Mouse (Mus musculus): ENCODE data around the gene Angptl2. TPM values are rescaled to one million over a fixed set of nuclear protein-coding genes. Genes with fewer than 3 reads are reported as not detected.

Gene Angptl2
- 12.2 and 14.1 TPM in 2 replicates for polyA plus RNA-seq (2014; fragmentation: Nextera tagmentation; extraction: Ambion mirVana)

DNA sequence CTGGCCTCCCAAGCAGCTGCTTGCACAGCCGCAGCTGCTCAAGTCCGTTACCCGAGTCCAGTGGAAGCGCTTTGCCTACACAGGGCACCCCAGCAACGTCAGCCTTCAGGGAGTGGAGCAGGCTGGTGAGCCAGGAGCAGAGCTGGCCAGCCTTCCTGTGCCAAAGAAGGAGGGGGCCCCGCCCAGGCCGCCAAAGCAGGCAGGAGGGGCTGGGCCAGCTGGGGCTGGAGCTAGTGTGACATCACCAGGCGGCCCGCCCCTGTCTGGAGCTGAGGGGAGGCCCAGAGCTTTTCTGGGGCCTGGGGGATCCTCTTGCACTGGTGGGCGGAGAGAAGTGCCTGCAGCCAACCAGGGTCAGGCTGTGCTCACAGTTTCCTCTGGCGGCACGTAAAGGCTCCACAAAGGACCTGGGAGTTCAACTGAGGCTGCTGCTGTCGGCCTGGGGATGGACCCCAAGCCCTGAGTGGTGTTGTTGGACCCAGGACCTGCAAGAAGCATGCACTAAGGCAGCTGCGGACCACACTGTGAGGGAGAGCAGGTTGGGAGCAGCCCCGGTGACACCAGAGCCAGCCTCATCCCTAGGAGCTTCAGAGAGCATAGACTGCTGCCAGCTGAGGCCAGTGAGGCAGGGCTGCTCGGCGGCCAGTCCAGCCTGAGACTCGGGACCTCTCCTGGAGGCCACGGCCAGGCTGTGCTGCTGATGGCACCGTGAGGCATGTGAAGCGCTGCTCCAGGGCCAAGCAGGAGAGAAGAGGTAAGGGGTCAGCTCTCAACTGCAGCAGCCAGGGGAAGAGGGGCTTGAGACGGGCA, at the start of gene Angptl2:
TSS of gene Angptl2 (plus strand) at position 370 of the 810 bp plus-strand sequence.
- Histone ChIP-seq H3K27me3 (ENCODE audit: control insufficient read depth, insufficient read depth, low read length) (no peaks in the 10 kb centered on the region), H3K4me1 (replicated peaks; ENCODE audit: control insufficient read depth, insufficient read depth, low read length) (peaks cover 28% of the 10 kb centered on the region), H3K4me2 (replicated peaks) (peak within 1 kb of the TSS; percentile 54), H3K9me3 (ENCODE audit: control insufficient read depth, low read length) (no peaks in the 10 kb centered on the region), H3K9ac (peak within 1 kb of the TSS; percentile 54), H3K4me3 (replicated peaks; ENCODE audit: low read length) (peak within 1 kb of the TSS; percentile 28), H3K36me3 (replicated peaks; ENCODE audit: control insufficient read depth, insufficient read depth) (no peaks in the 10 kb centered on the region), H3K27ac (peak within 1 kb of the TSS; percentile 77)
- peak; percentile 77 for DNase-seq (ENCODE audit: low spot score)
- WGBS = 2% methylated on average over 22 of the region's 22 CpGs
- peak; percentile 90 for ATAC-seq (ENCODE audit: low FRiP score)

DNA sequence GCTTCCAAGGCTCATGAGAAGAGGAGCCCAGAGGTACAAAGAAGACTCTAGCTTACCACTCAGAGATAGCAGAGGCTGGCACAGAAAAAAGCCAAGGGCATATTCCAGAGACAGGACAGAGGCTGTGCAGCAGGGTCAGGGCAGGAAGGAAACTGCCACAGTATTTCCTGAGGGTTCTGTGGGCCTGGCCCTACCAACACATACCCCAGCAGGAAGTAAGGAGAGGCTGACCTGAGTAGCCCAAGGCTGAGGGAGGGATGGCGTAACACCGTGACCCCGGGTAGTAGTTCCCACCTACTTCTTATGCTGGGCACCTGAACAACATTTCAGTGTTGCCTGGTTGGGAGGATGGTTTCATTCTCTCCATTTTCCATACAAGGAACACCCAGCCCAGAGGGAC, 48.8 kb upstream of the Angptl2 start:
- Histone ChIP-seq H3K27ac (no peak overlapping the region), H3K4me3 (replicated peaks; ENCODE audit: low read length) (no peak overlapping the region), H3K9me3 (ENCODE audit: control insufficient read depth, low read length) (no peaks in the 10 kb centered on the region), H3K4me1 (replicated peaks; ENCODE audit: control insufficient read depth, insufficient read depth, low read length) (no peaks in the 10 kb centered on the region; the same call in 1 of the 2 replicates), H3K9ac (no peak overlapping the region), H3K4me2 (replicated peaks) (no peak overlapping the region), H3K27me3 (ENCODE audit: control insufficient read depth, insufficient read depth, low read length) (no peaks in the 10 kb centered on the region), H3K36me3 (replicated peaks; ENCODE audit: control insufficient read depth, insufficient read depth) (peaks cover 59% of the 10 kb centered on the region)
- no peak for DNase-seq (ENCODE audit: low spot score)
- no peak for ATAC-seq (ENCODE audit: low FRiP score)
- WGBS = 87% methylated on average over 3 of the region's 3 CpGs

DNA sequence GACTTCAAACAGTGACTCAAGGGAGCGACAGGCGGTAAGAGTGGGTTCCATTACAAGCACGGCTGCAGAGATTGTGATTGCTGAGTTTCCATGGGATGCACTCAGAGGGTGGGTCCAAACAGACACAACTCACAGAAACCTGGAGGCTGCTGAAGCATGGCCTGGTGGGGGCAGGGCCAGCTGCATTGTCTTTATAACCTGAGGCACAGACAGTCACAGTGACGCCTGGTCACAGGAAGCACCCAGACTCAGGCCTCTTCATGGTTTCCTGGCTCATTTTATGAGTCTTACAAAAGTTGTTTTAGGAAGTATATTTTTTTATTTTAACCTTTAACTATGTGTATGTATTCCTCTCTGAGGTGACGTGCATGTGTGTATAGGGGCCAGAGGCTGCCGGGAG, 46.4 kb upstream of the Angptl2 start:
- Histone ChIP-seq H3K27ac (no peak overlapping the region), H3K4me2 (replicated peaks) (no peak overlapping the region), H3K36me3 (replicated peaks; ENCODE audit: control insufficient read depth, insufficient read depth) (peaks cover 65% of the 10 kb centered on the region), H3K4me1 (replicated peaks; ENCODE audit: control insufficient read depth, insufficient read depth, low read length) (no peaks in the 10 kb centered on the region; the same call in 1 of the 2 replicates), H3K9ac (no peak overlapping the region), H3K4me3 (replicated peaks; ENCODE audit: low read length) (no peak overlapping the region), H3K9me3 (ENCODE audit: control insufficient read depth, low read length) (no peaks in the 10 kb centered on the region), H3K27me3 (ENCODE audit: control insufficient read depth, insufficient read depth, low read length) (no peaks in the 10 kb centered on the region)
- DNase-seq (ENCODE audit: low spot score) (no peak), ATAC-seq (ENCODE audit: low FRiP score) (no peak)
- WGBS = 83% methylated on average over 6 of the region's 6 CpGs

DNA sequence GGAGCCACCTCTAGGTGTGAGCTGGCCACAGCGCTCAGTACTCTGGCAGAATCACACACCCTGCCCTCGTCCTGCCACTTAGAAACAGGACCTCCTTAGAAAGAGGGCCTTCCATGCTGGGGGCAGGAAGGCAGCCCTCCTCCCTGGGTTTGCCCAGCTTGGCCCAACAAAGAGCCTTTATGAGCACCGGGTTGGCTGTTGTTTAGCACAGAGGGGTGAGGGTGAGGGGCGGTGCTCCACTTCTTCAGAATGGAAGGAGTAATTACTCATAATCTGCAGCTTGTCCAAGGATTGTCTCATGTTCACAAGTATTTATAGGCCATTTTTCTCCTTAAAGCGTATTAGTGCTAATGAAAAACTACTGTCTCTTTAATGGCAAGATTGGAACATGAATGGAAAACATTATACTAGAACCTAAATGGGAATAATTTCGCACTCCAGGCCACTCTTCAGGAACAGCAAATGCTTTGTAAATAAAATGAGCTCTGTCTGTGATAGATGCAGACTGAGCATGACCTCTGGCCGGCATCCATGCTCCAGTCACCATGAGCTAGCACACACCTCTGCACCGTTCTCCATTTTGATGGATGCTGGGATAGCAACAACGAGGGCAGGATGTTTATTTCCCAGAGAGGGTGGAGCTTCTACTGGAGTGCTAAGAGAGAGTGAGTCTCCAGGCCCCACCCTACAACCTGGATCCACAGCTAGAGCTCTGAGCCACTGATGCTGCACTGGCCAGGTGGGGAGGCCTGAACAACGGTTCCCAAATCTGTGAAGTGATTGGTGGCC, 44.9 kb upstream of the Angptl2 start:
- H3K4me1 ChIP-seq (replicated peaks; ENCODE audit: control insufficient read depth, insufficient read depth, low read length) = no peaks in the 10 kb centered on the region; the same call in 1 of the 2 replicates
- ATAC-seq (ENCODE audit: low FRiP score) (no peak; the same call in 1 of the 2 replicates), DNase-seq (ENCODE audit: low spot score) (no peak)
- H3K36me3 ChIP-seq (replicated peaks; ENCODE audit: control insufficient read depth, insufficient read depth) = peaks cover 61% of the 10 kb centered on the region
- no peaks in the 10 kb centered on the region for H3K9me3 ChIP-seq (ENCODE audit: control insufficient read depth, low read length)
- H3K4me3 ChIP-seq (replicated peaks; ENCODE audit: low read length) = no peak overlapping the region
- no peak overlapping the region for H3K9ac ChIP-seq
- no peaks in the 10 kb centered on the region for H3K27me3 ChIP-seq (ENCODE audit: control insufficient read depth, insufficient read depth, low read length)
- WGBS = 49% methylated on average over 10 of the region's 10 CpGs
- H3K4me2 ChIP-seq (replicated peaks) = no peak overlapping the region
- 0 out of 2 replicates have a peak overlapping the region, but pooled peaks have one; percentile 14 for H3K27ac ChIP-seq

DNA sequence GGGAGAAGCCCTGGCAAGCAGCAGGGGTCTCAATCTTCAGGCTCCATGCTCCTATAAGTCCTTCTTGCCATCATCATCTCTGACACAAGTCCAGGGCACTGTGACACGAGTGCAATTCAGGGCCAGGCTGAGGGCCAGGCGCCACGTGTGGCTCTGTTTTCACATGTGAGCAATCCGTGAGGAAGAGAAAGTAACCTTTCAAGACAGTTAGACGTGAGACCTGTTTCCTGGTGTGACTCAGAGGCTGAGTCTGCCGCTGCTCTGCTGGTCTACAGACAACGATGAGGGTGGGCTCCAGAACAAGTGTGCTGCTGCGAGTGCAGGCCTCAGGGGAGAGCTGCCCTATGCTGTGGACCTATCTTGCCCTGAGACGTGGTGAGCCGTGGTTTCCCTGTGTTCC, 42.7 kb upstream of the Angptl2 start:
- Histone ChIP-seq H3K4me3 (replicated peaks; ENCODE audit: low read length) (no peak overlapping the region), H3K9me3 (ENCODE audit: control insufficient read depth, low read length) (no peaks in the 10 kb centered on the region), H3K9ac (no peak overlapping the region), H3K4me2 (replicated peaks) (no peak overlapping the region), H3K36me3 (replicated peaks; ENCODE audit: control insufficient read depth, insufficient read depth) (peaks cover 45% of the 10 kb centered on the region), H3K27ac (no peak overlapping the region), H3K4me1 (replicated peaks; ENCODE audit: control insufficient read depth, insufficient read depth, low read length) (peaks cover 1% of the 10 kb centered on the region; the same call in 1 of the 2 replicates), H3K27me3 (ENCODE audit: control insufficient read depth, insufficient read depth, low read length) (no peaks in the 10 kb centered on the region)
- WGBS = 82% methylated on average over 10 of the region's 10 CpGs
- ATAC-seq (ENCODE audit: low FRiP score) (no peak), DNase-seq (ENCODE audit: low spot score) (no peak)

DNA sequence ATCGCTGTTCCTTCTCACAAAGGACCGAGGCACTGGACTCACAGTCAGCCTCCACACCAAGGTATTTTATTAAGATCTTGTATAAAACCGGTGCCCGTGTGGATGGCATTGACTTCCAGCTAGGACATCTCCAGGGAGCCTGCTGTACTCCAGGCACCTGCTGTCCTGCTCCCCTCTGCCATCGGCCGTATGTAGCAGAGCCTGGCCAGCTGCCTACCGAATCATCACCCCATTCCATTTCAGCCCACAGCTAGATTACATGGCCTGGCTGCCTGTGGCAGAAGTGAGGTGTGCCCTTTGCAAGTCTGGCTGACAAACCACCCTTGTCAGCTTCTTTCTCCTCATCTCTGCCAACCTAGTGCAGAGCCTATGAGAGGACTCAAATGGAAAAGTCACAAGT, 42.2 kb upstream of the Angptl2 start:
- 78% methylated on average over 7 of the region's 7 CpGs for WGBS
- peaks cover 7% of the 10 kb centered on the region; the same call in 1 of the 2 replicates for H3K4me1 ChIP-seq (replicated peaks; ENCODE audit: control insufficient read depth, insufficient read depth, low read length)
- H3K9ac ChIP-seq = no peak overlapping the region

DNA sequence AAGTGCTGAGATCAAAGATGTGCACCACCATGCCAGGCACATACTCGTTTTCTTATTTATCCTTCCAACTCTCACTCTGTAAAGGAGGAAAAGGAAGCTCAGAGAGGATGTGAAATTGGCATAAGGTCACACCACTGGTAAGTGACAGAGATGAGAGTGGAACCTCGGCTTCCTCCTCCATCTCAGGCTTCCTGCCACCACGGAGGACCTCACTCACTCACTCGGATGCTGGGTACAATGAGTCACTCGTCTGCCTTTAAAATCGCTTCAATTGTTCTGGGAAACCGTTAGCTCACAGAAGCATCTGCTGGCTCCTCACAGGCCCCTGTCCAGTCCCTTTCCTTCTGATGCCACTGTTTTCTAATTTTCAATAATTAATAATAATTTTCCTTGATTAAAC, 39.4 kb upstream of the Angptl2 start:
- DNase-seq (ENCODE audit: low spot score) (no peak), ATAC-seq (ENCODE audit: low FRiP score) (no peak)
- WGBS = 43% methylated on average over 7 of the region's 7 CpGs
- H3K36me3 ChIP-seq (replicated peaks; ENCODE audit: control insufficient read depth, insufficient read depth) = peaks cover 28% of the 10 kb centered on the region
- H3K9ac ChIP-seq = no peak overlapping the region
- H3K4me2 ChIP-seq (replicated peaks) = no peak overlapping the region
- H3K27me3 ChIP-seq (ENCODE audit: control insufficient read depth, insufficient read depth, low read length) = no peaks in the 10 kb centered on the region
- no peak overlapping the region for H3K4me3 ChIP-seq (replicated peaks; ENCODE audit: low read length)
- H3K9me3 ChIP-seq (ENCODE audit: control insufficient read depth, low read length) = no peaks in the 10 kb centered on the region
- no peak overlapping the region for H3K27ac ChIP-seq
- peaks cover 24% of the 10 kb centered on the region for H3K4me1 ChIP-seq (replicated peaks; ENCODE audit: control insufficient read depth, insufficient read depth, low read length)

More for the DNA sequence above, 42.2 kb upstream of the Angptl2 start:
- no peak for ATAC-seq (ENCODE audit: low FRiP score)
- H3K27me3 ChIP-seq (ENCODE audit: control insufficient read depth, insufficient read depth, low read length) = no peaks in the 10 kb centered on the region
- H3K4me3 ChIP-seq (replicated peaks; ENCODE audit: low read length) = no peak overlapping the region
- no peak overlapping the region for H3K27ac ChIP-seq
- DNase-seq (ENCODE audit: low spot score) = no peak
- peaks cover 40% of the 10 kb centered on the region for H3K36me3 ChIP-seq (replicated peaks; ENCODE audit: control insufficient read depth, insufficient read depth)
- H3K9me3 ChIP-seq (ENCODE audit: control insufficient read depth, low read length) = no peaks in the 10 kb centered on the region
- H3K4me2 ChIP-seq (replicated peaks) = no peak overlapping the region

DNA sequence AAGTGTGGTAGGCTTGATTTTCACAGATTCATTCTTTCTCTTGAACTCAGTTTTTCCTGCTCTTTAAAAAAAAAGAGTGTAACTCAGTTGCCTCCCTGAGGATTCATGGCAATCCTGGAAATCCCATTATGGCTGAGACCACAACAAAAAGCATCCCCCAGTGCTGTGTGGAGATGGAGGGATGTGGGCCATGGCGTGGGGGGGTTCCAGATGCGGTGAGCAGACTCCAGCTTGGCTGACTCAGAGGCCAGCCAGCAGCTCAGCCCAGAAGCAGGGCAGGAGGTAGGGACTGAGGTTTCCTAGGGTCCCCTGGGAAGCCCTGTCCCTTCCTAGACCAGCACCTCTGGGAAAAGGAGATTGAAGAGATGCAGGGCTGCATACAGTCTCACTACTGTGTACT, 38.9 kb upstream of the Angptl2 start:
- 69% methylated on average over 2 of the region's 2 CpGs for WGBS

More for the DNA sequence above, 38.9 kb upstream of the Angptl2 start:
- Histone ChIP-seq H3K9ac (no peak overlapping the region), H3K36me3 (replicated peaks; ENCODE audit: control insufficient read depth, insufficient read depth) (peaks cover 24% of the 10 kb centered on the region), H3K4me1 (replicated peaks; ENCODE audit: control insufficient read depth, insufficient read depth, low read length) (peaks cover 24% of the 10 kb centered on the region), H3K4me2 (replicated peaks) (no peak overlapping the region), H3K27ac (no peak overlapping the region), H3K4me3 (replicated peaks; ENCODE audit: low read length) (no peak overlapping the region), H3K27me3 (ENCODE audit: control insufficient read depth, insufficient read depth, low read length) (no peaks in the 10 kb centered on the region), H3K9me3 (ENCODE audit: control insufficient read depth, low read length) (no peaks in the 10 kb centered on the region)
- no peak for ATAC-seq (ENCODE audit: low FRiP score)
- no peak for DNase-seq (ENCODE audit: low spot score)

Data from hindbrain, embryonic 14.5 days (tissue).